Mouse (Mus musculus) neural tube, embryonic 12.5 days (tissue): ENCODE results near the gene Prkaa2. TPM values are rescaled to one million over a fixed set of nuclear protein-coding genes. Genes with fewer than 3 reads are reported as not detected.

ENCODE experiments used
- ATAC-seq: fragments of 200-750 bp; cut with Nextera tagmentation; 2 replicates; pipeline ENCODE4 v1.8.0; 2017; ENCODE audit warnings: low read depth, mild to moderate bottlenecking, moderate TSS enrichment, moderate library complexity; ENCODE audit not compliant: low FRiP score
- H3K27ac ChIP-seq: fragments of 300-500 bp; sonication (generic); 2 replicates; pipeline ENCODE4 v1.5.1; 2016
- H3K27me3 ChIP-seq: fragments of 300-500 bp; sonication (generic); replicated peaks from 2 replicates; pipeline ENCODE4 v1.6.1; 2016; ENCODE audit warnings: mild to moderate bottlenecking
- H3K36me3 ChIP-seq: fragments of 300-500 bp; sonication (generic); 2 replicates; pipeline ENCODE4 v1.6.1; 2016; ENCODE audit warnings: mild to moderate bottlenecking
- H3K4me1 ChIP-seq: fragments of 300-500 bp; sonication (generic); 2 replicates; pipeline ENCODE4 v1.6.1; 2016
- H3K4me2 ChIP-seq: fragments of 300-500 bp; sonication (generic); replicated peaks from 2 replicates; pipeline ENCODE4 v1.6.1; 2016; ENCODE audit warnings: mild to moderate bottlenecking
- H3K4me3 ChIP-seq: fragments of 300-500 bp; sonication (generic); 2 replicates; pipeline ENCODE4 v1.5.1; 2016
- H3K9ac ChIP-seq: fragments of 300-500 bp; sonication (generic); 2 replicates; pipeline ENCODE4 v1.6.1; 2016; ENCODE audit warnings: mild to moderate bottlenecking
- H3K9me3 ChIP-seq: fragments of 300-500 bp; sonication (generic); 2 replicates; pipeline ENCODE4 v1.6.1; 2016; ENCODE audit warnings: mild to moderate bottlenecking
- WGBS: fragments of 180-500 bp; shearing (Covaris S2); methylation state at CpG from one replicate; pipeline ENCODE4 v1.1.7; 2016; 5-methylcytosine and 5-hydroxymethylcytosine counted together
- polyA plus RNA-seq: library from polyadenylated mRNA; unstranded; fragments of >200 nt; fragmentation: Nextera tagmentation; extraction: Ambion mirVana; gene quantifications from 2 replicates; pipeline ENCODE4 v1.2.1, GENCODE M21; 2016

The Prkaa2 gene
- 6.5 and 6.8 TPM in 2 replicates for polyA plus RNA-seq

- under 1% methylated on average over 80 of the region's 80 CpGs for WGBS
- ATAC-seq, result peak; percentile 93
- H3K27ac ChIP-seq, result no peak within 1 kb of the TSS; the same call in 1 of the 2 replicates
Measured at GRCm38 (mm10) chr4:105109199-105109989, at the start of gene Prkaa2. TSS of gene Prkaa2 (minus strand) at chr4:105109890.

GRCm38 (mm10) chr4:105159531-105159870 is 49.8 kb upstream of the Prkaa2 start:
- peak overlapping the region; percentile 90 for H3K4me3 ChIP-seq
- no peak for ATAC-seq
- H3K4me2 ChIP-seq, result peak overlapping the region; percentile 89
- no peaks in the 10 kb centered on the region for H3K9me3 ChIP-seq
- peaks cover 25% of the 10 kb centered on the region for H3K4me1 ChIP-seq
- no peaks in the 10 kb centered on the region for H3K36me3 ChIP-seq
- WGBS, result 30% methylated on average over 6 of the region's 6 CpGs
- peak overlapping the region; percentile 95 for H3K9ac ChIP-seq
- no peak overlapping the region for H3K27ac ChIP-seq
- no peaks in the 10 kb centered on the region for H3K27me3 ChIP-seq

More at GRCm38 (mm10) chr4:105109199-105109989, at the start of gene Prkaa2:
- H3K27me3 ChIP-seq, result no peaks in the 10 kb centered on the region
- H3K4me2 ChIP-seq, result peak within 1 kb of the TSS; percentile 93
- no peaks in the 10 kb centered on the region for H3K36me3 ChIP-seq
- H3K9ac ChIP-seq, result peak within 1 kb of the TSS; percentile 78
- H3K9me3 ChIP-seq, result no peaks in the 10 kb centered on the region
- H3K4me3 ChIP-seq, result peak within 1 kb of the TSS; percentile 70
- no peaks in the 10 kb centered on the region for H3K4me1 ChIP-seq

GRCm38 (mm10) chr4:105158651-105159530 is 49.2 kb upstream of the Prkaa2 start:
- Histone ChIP-seq H3K27me3 (no peaks in the 10 kb centered on the region), H3K4me2 (peak overlapping the region; percentile 89), H3K4me1 (peaks cover 25% of the 10 kb centered on the region), H3K27ac (no peak overlapping the region), H3K9me3 (no peaks in the 10 kb centered on the region), H3K4me3 (peak overlapping the region; percentile 90), H3K9ac (peak overlapping the region; percentile 95), H3K36me3 (no peaks in the 10 kb centered on the region)
- under 1% methylated on average over 18 of the region's 18 CpGs for WGBS
- no peak for ATAC-seq

- Histone ChIP-seq H3K27ac (peak overlapping the region; percentile 79; the same call in 1 of the 2 replicates), H3K27me3 (no peaks in the 10 kb centered on the region), H3K4me1 (peaks cover 25% of the 10 kb centered on the region), H3K9me3 (no peaks in the 10 kb centered on the region), H3K4me3 (peak overlapping the region; percentile 90), H3K36me3 (no peaks in the 10 kb centered on the region), H3K9ac (peak overlapping the region; percentile 95), H3K4me2 (peak overlapping the region; percentile 89)
- ATAC-seq, result peak; percentile 84
- 0% methylated on average over 26 of the region's 26 CpGs for WGBS
Measured at GRCm38 (mm10) chr4:105158169-105158555, 48.5 kb upstream of the Prkaa2 start.

GRCm38 (mm10) chr4:105157276-105158168 is 47.8 kb upstream of the Prkaa2 start, which contains the start of gene Plpp3:
TSS of gene Plpp3 (plus strand) at chr4:105157347.
- Histone ChIP-seq H3K9me3 (no peaks in the 10 kb centered on the region), H3K36me3 (no peaks in the 10 kb centered on the region), H3K9ac (peak within 1 kb of the TSS; percentile 95), H3K27ac (peak within 1 kb of the TSS; percentile 79), H3K27me3 (no peaks in the 10 kb centered on the region), H3K4me2 (peak within 1 kb of the TSS; percentile 89), H3K4me3 (peak within 1 kb of the TSS; percentile 90), H3K4me1 (peaks cover 20% of the 10 kb centered on the region)
- peak; percentile 74 for ATAC-seq
- under 1% methylated on average over 77 of the region's 77 CpGs for WGBS

GRCm38 (mm10) chr4:105156955-105157275 is 47.2 kb upstream of the Prkaa2 start:
- 0 out of 2 replicates have a peak overlapping the region, but pooled peaks have one; percentile 79 for H3K27ac ChIP-seq
- H3K4me3 ChIP-seq, result peak overlapping the region; percentile 90
- H3K27me3 ChIP-seq, result no peaks in the 10 kb centered on the region
- H3K9ac ChIP-seq, result peak overlapping the region; percentile 95; the same call in 1 of the 2 replicates
- H3K36me3 ChIP-seq, result no peaks in the 10 kb centered on the region
- H3K4me2 ChIP-seq, result peak overlapping the region; percentile 89
- no peaks in the 10 kb centered on the region for H3K9me3 ChIP-seq
- under 1% methylated on average over 4 of the region's 4 CpGs for WGBS
- no peak for ATAC-seq
- H3K4me1 ChIP-seq, result peaks cover 16% of the 10 kb centered on the region

- H3K4me2 ChIP-seq, result peak overlapping the region; percentile 89; the same call in 1 of the 2 replicates
- no peak overlapping the region for H3K27ac ChIP-seq
- no peak for ATAC-seq
- peaks cover 12% of the 10 kb centered on the region for H3K4me1 ChIP-seq
- H3K36me3 ChIP-seq, result no peaks in the 10 kb centered on the region
- no peak overlapping the region for H3K9ac ChIP-seq
- no peaks in the 10 kb centered on the region for H3K27me3 ChIP-seq
- WGBS, result 74% methylated on average over 7 of the region's 7 CpGs
- H3K4me3 ChIP-seq, result no peak overlapping the region
- H3K9me3 ChIP-seq, result no peaks in the 10 kb centered on the region
Measured at GRCm38 (mm10) chr4:105156281-105156680, 46.6 kb upstream of the Prkaa2 start.

GRCm38 (mm10) chr4:105153227-105153626 is 43.5 kb upstream of the Prkaa2 start:
- Histone ChIP-seq H3K4me3 (no peak overlapping the region), H3K4me2 (no peak overlapping the region), H3K9ac (no peak overlapping the region), H3K27ac (no peak overlapping the region), H3K27me3 (no peaks in the 10 kb centered on the region), H3K4me1 (no peaks in the 10 kb centered on the region), H3K36me3 (no peaks in the 10 kb centered on the region), H3K9me3 (no peaks in the 10 kb centered on the region)
- WGBS, result 80% methylated on average over 3 of the region's 3 CpGs
- no peak for ATAC-seq

GRCm38 (mm10) chr4:105151911-105152690 is 42.4 kb upstream of the Prkaa2 start:
- Histone ChIP-seq H3K9ac (no peak overlapping the region), H3K4me3 (no peak overlapping the region), H3K27ac (no peak overlapping the region), H3K9me3 (no peaks in the 10 kb centered on the region), H3K4me2 (no peak overlapping the region), H3K36me3 (no peaks in the 10 kb centered on the region), H3K27me3 (no peaks in the 10 kb centered on the region), H3K4me1 (no peaks in the 10 kb centered on the region)
- ATAC-seq, result no peak
- WGBS, result 48% methylated on average over 14 of the region's 14 CpGs

- no peak overlapping the region for H3K4me3 ChIP-seq
- no peaks in the 10 kb centered on the region for H3K9me3 ChIP-seq
- no peaks in the 10 kb centered on the region for H3K4me1 ChIP-seq
- WGBS, result 92% methylated on average over 7 of the region's 7 CpGs
- no peak for ATAC-seq
- H3K4me2 ChIP-seq, result no peak overlapping the region
- no peak overlapping the region for H3K9ac ChIP-seq
- no peaks in the 10 kb centered on the region for H3K36me3 ChIP-seq
- no peaks in the 10 kb centered on the region for H3K27me3 ChIP-seq
- no peak overlapping the region for H3K27ac ChIP-seq
Measured at GRCm38 (mm10) chr4:105149492-105149891, 39.8 kb upstream of the Prkaa2 start.
